Mouse (Mus musculus): ENCODE data around the gene Rhob. TPM values are rescaled to one million over a fixed set of nuclear protein-coding genes. Genes with fewer than 3 reads are reported as not detected.

Gene Rhob
- 295 and 299 TPM in 2 replicates for polyA plus RNA-seq (2012; rRNA removed)

- TF ChIP-seq CTCF (IDR thresholded peaks at IDR 0.05; ENCODE audit: borderline replicate concordance, insufficient read depth, low read depth, low read length) (no peak), POLR2A (IDR thresholded peaks at IDR 0.05; ENCODE audit: borderline replicate concordance, insufficient read depth, low read length) (peak; percentile 99)
- Histone ChIP-seq H3K27ac (ENCODE audit: insufficient read depth, low read length) (peak within 1 kb of the TSS; percentile 97), H3K4me3 (replicated peaks; ENCODE audit: insufficient read depth, low read depth, low read length) (peak within 1 kb of the TSS; percentile 81), H3K27me3 (ENCODE audit: control insufficient read depth, insufficient read depth, low read length) (no peaks in the 10 kb centered on the region), H3K4me1 (ENCODE audit: control insufficient read depth, insufficient read depth, low read length) (no peaks in the 10 kb centered on the region)
- DNase-seq: peak; percentile 96 to 98
- under 1% methylated on average over 56 of the region's 56 CpGs for WGBS
These were observed at the start of gene Rhob for GRCm38 (mm10) chr12:8499871-8500596. Gene Rhob (minus strand): TSS chr12:8500009.

- no peak overlapping the region for H3K4me3 ChIP-seq (replicated peaks; ENCODE audit: insufficient read depth, low read depth, low read length)
- H3K27me3 ChIP-seq (ENCODE audit: control insufficient read depth, insufficient read depth, low read length): no peaks in the 10 kb centered on the region
- 18% methylated on average over 11 of the region's 11 CpGs for WGBS
- TF ChIP-seq POLR2A (IDR thresholded peaks at IDR 0.05; ENCODE audit: borderline replicate concordance, insufficient read depth, low read length) (no peak), CTCF (IDR thresholded peaks at IDR 0.05; ENCODE audit: borderline replicate concordance, insufficient read depth, low read depth, low read length) (peak; percentile 90)
- DNase-seq: peak; percentile 35 to 53
- H3K4me1 ChIP-seq (ENCODE audit: control insufficient read depth, insufficient read depth, low read length): no peaks in the 10 kb centered on the region
- H3K27ac ChIP-seq (ENCODE audit: insufficient read depth, low read length): no peak overlapping the region
These were observed 47.5 kb upstream of the Rhob start for GRCm38 (mm10) chr12:8547357-8547756.

- DNase-seq: no peak
- Histone ChIP-seq H3K4me3 (replicated peaks; ENCODE audit: insufficient read depth, low read depth, low read length) (no peak overlapping the region), H3K27me3 (ENCODE audit: control insufficient read depth, insufficient read depth, low read length) (no peaks in the 10 kb centered on the region), H3K4me1 (ENCODE audit: control insufficient read depth, insufficient read depth, low read length) (no peaks in the 10 kb centered on the region), H3K27ac (ENCODE audit: insufficient read depth, low read length) (no peak overlapping the region)
- WGBS: 92% methylated on average over 6 of the region's 6 CpGs
- TF ChIP-seq POLR2A (IDR thresholded peaks at IDR 0.05; ENCODE audit: borderline replicate concordance, insufficient read depth, low read length) (no peak), CTCF (IDR thresholded peaks at IDR 0.05; ENCODE audit: borderline replicate concordance, insufficient read depth, low read depth, low read length) (no peak)
These were observed 47.0 kb upstream of the Rhob start for GRCm38 (mm10) chr12:8546801-8547200.

GRCm38 (mm10) chr12:8545066-8545610 is 45.3 kb upstream of the Rhob start:
- no peaks in the 10 kb centered on the region for H3K27me3 ChIP-seq (ENCODE audit: control insufficient read depth, insufficient read depth, low read length)

GRCm38 (mm10) chr12:8542371-8542770 is 42.6 kb upstream of the Rhob start:
- Histone ChIP-seq H3K27ac (ENCODE audit: insufficient read depth, low read length) (no peak overlapping the region), H3K27me3 (ENCODE audit: control insufficient read depth, insufficient read depth, low read length) (no peaks in the 10 kb centered on the region), H3K4me1 (ENCODE audit: control insufficient read depth, insufficient read depth, low read length) (no peaks in the 10 kb centered on the region), H3K4me3 (replicated peaks; ENCODE audit: insufficient read depth, low read depth, low read length) (no peak overlapping the region)
- WGBS: 14% methylated on average over 4 of the region's 4 CpGs
- TF ChIP-seq POLR2A (IDR thresholded peaks at IDR 0.05; ENCODE audit: borderline replicate concordance, insufficient read depth, low read length): no peak
- no peak for TF ChIP-seq CTCF (IDR thresholded peaks at IDR 0.05; ENCODE audit: borderline replicate concordance, insufficient read depth, low read depth, low read length)
- no peak for DNase-seq

More at GRCm38 (mm10) chr12:8545066-8545610, 45.3 kb upstream of the Rhob start:
- Histone ChIP-seq H3K4me1 (ENCODE audit: control insufficient read depth, insufficient read depth, low read length) (no peaks in the 10 kb centered on the region), H3K27ac (ENCODE audit: insufficient read depth, low read length) (no peak overlapping the region), H3K4me3 (replicated peaks; ENCODE audit: insufficient read depth, low read depth, low read length) (no peak overlapping the region)
- TF ChIP-seq POLR2A (IDR thresholded peaks at IDR 0.05; ENCODE audit: borderline replicate concordance, insufficient read depth, low read length): no peak
- no peak for TF ChIP-seq CTCF (IDR thresholded peaks at IDR 0.05; ENCODE audit: borderline replicate concordance, insufficient read depth, low read depth, low read length)
- no peak for DNase-seq
- 77% methylated on average over 5 of the region's 5 CpGs for WGBS

GRCm38 (mm10) chr12:8539471-8539870 is 39.7 kb upstream of the Rhob start:
- Histone ChIP-seq H3K27me3 (ENCODE audit: control insufficient read depth, insufficient read depth, low read length) (no peaks in the 10 kb centered on the region), H3K4me1 (ENCODE audit: control insufficient read depth, insufficient read depth, low read length) (no peaks in the 10 kb centered on the region), H3K4me3 (replicated peaks; ENCODE audit: insufficient read depth, low read depth, low read length) (no peak overlapping the region), H3K27ac (ENCODE audit: insufficient read depth, low read length) (no peak overlapping the region)
- no peak for DNase-seq
- no peak for TF ChIP-seq POLR2A (IDR thresholded peaks at IDR 0.05; ENCODE audit: borderline replicate concordance, insufficient read depth, low read length)
- no peak for TF ChIP-seq CTCF (IDR thresholded peaks at IDR 0.05; ENCODE audit: borderline replicate concordance, insufficient read depth, low read depth, low read length)
- 83% methylated on average over 13 of the region's 13 CpGs for WGBS

- H3K27me3 ChIP-seq (ENCODE audit: control insufficient read depth, insufficient read depth, low read length): no peaks in the 10 kb centered on the region
- no peak overlapping the region for H3K27ac ChIP-seq (ENCODE audit: insufficient read depth, low read length)
- no peak overlapping the region for H3K4me3 ChIP-seq (replicated peaks; ENCODE audit: insufficient read depth, low read depth, low read length)
- TF ChIP-seq POLR2A (IDR thresholded peaks at IDR 0.05; ENCODE audit: borderline replicate concordance, insufficient read depth, low read length) (no peak), CTCF (IDR thresholded peaks at IDR 0.05; ENCODE audit: borderline replicate concordance, insufficient read depth, low read depth, low read length) (no peak)
- no peak for DNase-seq
- no peaks in the 10 kb centered on the region for H3K4me1 ChIP-seq (ENCODE audit: control insufficient read depth, insufficient read depth, low read length)
- 89% methylated on average over 5 of the region's 5 CpGs for WGBS
These were observed 37.5 kb upstream of the Rhob start for GRCm38 (mm10) chr12:8537291-8537690.

Data from cerebellum, adult 2 months (tissue).